Mouse (Mus musculus) neural tube, embryonic 12.5 days (tissue): ENCODE data around the gene Myl3. TPM values are rescaled to one million over a fixed set of nuclear protein-coding genes. Genes with fewer than 3 reads are reported as not detected.
A peak's percentile ranks its signal among the peaks of the same experiment; 100 is the strongest.

Source experiments
- ATAC-seq: fragments of 200-750 bp; cut with Nextera tagmentation; 2 replicates; pipeline ENCODE4 v1.8.0; 2017; ENCODE audit warnings: low read depth, mild to moderate bottlenecking, moderate TSS enrichment, moderate library complexity; ENCODE audit not compliant: low FRiP score
- H3K27ac ChIP-seq: fragments of 300-500 bp; sonication (generic); 2 replicates; pipeline ENCODE4 v1.5.1; 2016
- H3K27me3 ChIP-seq: fragments of 300-500 bp; sonication (generic); replicated peaks from 2 replicates; pipeline ENCODE4 v1.6.1; 2016; ENCODE audit warnings: mild to moderate bottlenecking
- H3K36me3 ChIP-seq: fragments of 300-500 bp; sonication (generic); 2 replicates; pipeline ENCODE4 v1.6.1; 2016; ENCODE audit warnings: mild to moderate bottlenecking
- H3K4me1 ChIP-seq: fragments of 300-500 bp; sonication (generic); 2 replicates; pipeline ENCODE4 v1.6.1; 2016
- H3K4me2 ChIP-seq: fragments of 300-500 bp; sonication (generic); replicated peaks from 2 replicates; pipeline ENCODE4 v1.6.1; 2016; ENCODE audit warnings: mild to moderate bottlenecking
- H3K4me3 ChIP-seq: fragments of 300-500 bp; sonication (generic); 2 replicates; pipeline ENCODE4 v1.5.1; 2016
- H3K9ac ChIP-seq: fragments of 300-500 bp; sonication (generic); 2 replicates; pipeline ENCODE4 v1.6.1; 2016; ENCODE audit warnings: mild to moderate bottlenecking
- H3K9me3 ChIP-seq: fragments of 300-500 bp; sonication (generic); 2 replicates; pipeline ENCODE4 v1.6.1; 2016; ENCODE audit warnings: mild to moderate bottlenecking
- WGBS: fragments of 180-500 bp; shearing (Covaris S2); methylation state at CpG from one replicate; pipeline ENCODE4 v1.1.7; 2016; 5-methylcytosine and 5-hydroxymethylcytosine counted together
- polyA plus RNA-seq: library from polyadenylated mRNA; unstranded; fragments of >200 nt; fragmentation: Nextera tagmentation; extraction: Ambion mirVana; gene quantifications from 2 replicates; pipeline ENCODE4 v1.2.1, GENCODE M21; 2016

The Myl3 gene
- polyA plus RNA-seq, 1 experiment from 2014 or later, result 1.0 TPM

GRCm38 (mm10) chr9:110775269-110776022 lies 33.8 kb downstream of the Myl3 start:
- Histone ChIP-seq H3K4me1 (peaks cover 1% of the 10 kb centered on the region), H3K4me3 (no peak overlapping the region), H3K9me3 (no peaks in the 10 kb centered on the region), H3K4me2 (no peak overlapping the region), H3K27ac (no peak overlapping the region), H3K36me3 (no peaks in the 10 kb centered on the region), H3K9ac (no peak overlapping the region), H3K27me3 (peaks cover 2% of the 10 kb centered on the region; the same call in 1 of the 2 replicates)
- 81% methylated on average over 10 of the region's 10 CpGs for WGBS
- no peak for ATAC-seq

GRCm38 (mm10) chr9:110778100-110778499 lies 36.4 kb downstream of the Myl3 start:
- H3K4me2 ChIP-seq, result no peak overlapping the region
- H3K9me3 ChIP-seq, result no peaks in the 10 kb centered on the region
- H3K27me3 ChIP-seq, result peaks cover 6% of the 10 kb centered on the region; the same call in 1 of the 2 replicates
- 94% methylated on average over 1 of the region's 1 CpGs for WGBS
- H3K36me3 ChIP-seq, result no peaks in the 10 kb centered on the region
- H3K9ac ChIP-seq, result no peak overlapping the region
- H3K4me1 ChIP-seq, result peaks cover 17% of the 10 kb centered on the region
- no peak for ATAC-seq
- H3K27ac ChIP-seq, result no peak overlapping the region
- no peak overlapping the region for H3K4me3 ChIP-seq

GRCm38 (mm10) chr9:110778559-110778958 lies 36.9 kb downstream of the Myl3 start:
- Histone ChIP-seq H3K27ac (no peak overlapping the region), H3K27me3 (peaks cover 6% of the 10 kb centered on the region; the same call in 1 of the 2 replicates), H3K4me2 (no peak overlapping the region), H3K36me3 (no peaks in the 10 kb centered on the region), H3K4me3 (no peak overlapping the region), H3K9ac (no peak overlapping the region), H3K4me1 (peaks cover 18% of the 10 kb centered on the region), H3K9me3 (no peaks in the 10 kb centered on the region)
- ATAC-seq, result no peak
- 89% methylated on average over 7 of the region's 7 CpGs for WGBS

- Histone ChIP-seq H3K9me3 (no peaks in the 10 kb centered on the region), H3K36me3 (no peaks in the 10 kb centered on the region), H3K4me2 (no peak overlapping the region), H3K27me3 (peaks cover 6% of the 10 kb centered on the region; the same call in 1 of the 2 replicates), H3K27ac (no peak overlapping the region), H3K9ac (no peak overlapping the region), H3K4me1 (peaks cover 19% of the 10 kb centered on the region), H3K4me3 (no peak overlapping the region)
- ATAC-seq, result no peak
- 60% methylated on average over 5 of the region's 5 CpGs for whole genome bisulfite sequencing
Observed at GRCm38 (mm10) chr9:110779242-110779913, 37.7 kb downstream of the Myl3 start.

GRCm38 (mm10) chr9:110781256-110781721 lies 39.6 kb downstream of the Myl3 start:
- Histone ChIP-seq H3K27ac (peak overlapping the region; percentile 53), H3K4me1 (peaks cover 19% of the 10 kb centered on the region), H3K27me3 (peaks cover 6% of the 10 kb centered on the region; the same call in 1 of the 2 replicates), H3K4me2 (peak overlapping the region; percentile 75), H3K9me3 (no peaks in the 10 kb centered on the region), H3K4me3 (peak overlapping the region; percentile 47), H3K36me3 (no peaks in the 10 kb centered on the region), H3K9ac (peak overlapping the region; percentile 69)
- whole genome bisulfite sequencing, result under 1% methylated on average over 43 of the region's 43 CpGs
- ATAC-seq, result peak; percentile 94

- peak overlapping the region; percentile 53 for H3K27ac ChIP-seq
- under 1% methylated on average over 23 of the region's 23 CpGs for WGBS
Observed at GRCm38 (mm10) chr9:110781731-110782130, 40.1 kb downstream of the Myl3 start.

GRCm38 (mm10) chr9:110783611-110784010 lies 42.0 kb downstream of the Myl3 start:
- Histone ChIP-seq H3K4me1 (peaks cover 19% of the 10 kb centered on the region), H3K9ac (no peak overlapping the region), H3K27ac (no peak overlapping the region), H3K27me3 (peaks cover 6% of the 10 kb centered on the region; the same call in 1 of the 2 replicates), H3K4me2 (no peak overlapping the region), H3K9me3 (no peaks in the 10 kb centered on the region), H3K36me3 (no peaks in the 10 kb centered on the region), H3K4me3 (no peak overlapping the region)
- ATAC-seq, result no peak
- WGBS, result 25% methylated on average over 1 of the region's 1 CpGs

More at GRCm38 (mm10) chr9:110781731-110782130, 40.1 kb downstream of the Myl3 start:
- Histone ChIP-seq H3K4me3 (peak overlapping the region; percentile 47), H3K4me2 (peak overlapping the region; percentile 75), H3K4me1 (peaks cover 19% of the 10 kb centered on the region), H3K9me3 (no peaks in the 10 kb centered on the region), H3K9ac (peak overlapping the region; percentile 69), H3K27me3 (peaks cover 6% of the 10 kb centered on the region; the same call in 1 of the 2 replicates), H3K36me3 (no peaks in the 10 kb centered on the region)
- ATAC-seq, result peak; percentile 73

GRCm38 (mm10) chr9:110788169-110788568 lies 46.5 kb downstream of the Myl3 start:
- Histone ChIP-seq H3K4me3 (no peak overlapping the region), H3K36me3 (no peaks in the 10 kb centered on the region), H3K9ac (no peak overlapping the region), H3K4me1 (peaks cover 2% of the 10 kb centered on the region; the same call in 1 of the 2 replicates), H3K27me3 (no peaks in the 10 kb centered on the region), H3K9me3 (no peaks in the 10 kb centered on the region), H3K27ac (no peak overlapping the region), H3K4me2 (no peak overlapping the region)
- 86% methylated on average over 3 of the region's 3 CpGs for WGBS
- no peak for ATAC-seq

- Histone ChIP-seq H3K27me3 (no peaks in the 10 kb centered on the region), H3K36me3 (no peaks in the 10 kb centered on the region), H3K27ac (no peak overlapping the region), H3K9ac (no peak overlapping the region), H3K4me3 (no peak overlapping the region), H3K4me2 (no peak overlapping the region), H3K4me1 (no peaks in the 10 kb centered on the region), H3K9me3 (no peaks in the 10 kb centered on the region)
- WGBS, result 71% methylated on average over 4 of the region's 4 CpGs
- no peak for ATAC-seq
Observed at GRCm38 (mm10) chr9:110790462-110790861, 48.8 kb downstream of the Myl3 start.

- ATAC-seq, result no peak
- Histone ChIP-seq H3K9me3 (no peaks in the 10 kb centered on the region), H3K27me3 (no peaks in the 10 kb centered on the region), H3K9ac (no peak overlapping the region), H3K4me3 (no peak overlapping the region), H3K4me1 (no peaks in the 10 kb centered on the region), H3K27ac (no peak overlapping the region), H3K4me2 (no peak overlapping the region), H3K36me3 (no peaks in the 10 kb centered on the region)
- WGBS, result 88% methylated on average over 10 of the region's 10 CpGs
Observed at GRCm38 (mm10) chr9:110797013-110797412, 55.4 kb downstream of the Myl3 start.

- Histone ChIP-seq H3K9ac (no peak within 1 kb of the TSS), H3K9me3 (no peaks in the 10 kb centered on the region), H3K27ac (no peak within 1 kb of the TSS), H3K4me1 (no peaks in the 10 kb centered on the region), H3K27me3 (no peaks in the 10 kb centered on the region), H3K4me3 (no peak within 1 kb of the TSS), H3K36me3 (no peaks in the 10 kb centered on the region), H3K4me2 (no peak within 1 kb of the TSS)
- 89% methylated on average over 14 of the region's 14 CpGs for WGBS
- no peak for ATAC-seq
Observed at GRCm38 (mm10) chr9:110797866-110798265, 56.2 kb downstream of the Myl3 start, which contains the start of gene Prss42. Gene Prss42, plus strand, starts transcription at chr9:110798166.

- Histone ChIP-seq H3K4me1 (no peaks in the 10 kb centered on the region), H3K9ac (no peak overlapping the region), H3K27me3 (no peaks in the 10 kb centered on the region), H3K36me3 (no peaks in the 10 kb centered on the region), H3K4me2 (no peak overlapping the region), H3K9me3 (no peaks in the 10 kb centered on the region), H3K4me3 (no peak overlapping the region), H3K27ac (no peak overlapping the region)
- 90% methylated on average over 8 of the region's 8 CpGs for WGBS
- no peak for ATAC-seq
Observed at GRCm38 (mm10) chr9:110800834-110801479, 59.3 kb downstream of the Myl3 start.
